Mouse (Mus musculus): ENCODE results near the gene Rnf7. TPM values are rescaled to one million over a fixed set of nuclear protein-coding genes. Genes with fewer than 3 reads are reported as not detected.
"Not testable (repeated sequence)": the region's sequence is repeated elsewhere in the genome, so short reads cannot be mapped to it uniquely, and the experiment has no call there.

The Rnf7 gene
- polyA plus RNA-seq, 1 experiment from 2014 or later: 208 TPM

DNA sequence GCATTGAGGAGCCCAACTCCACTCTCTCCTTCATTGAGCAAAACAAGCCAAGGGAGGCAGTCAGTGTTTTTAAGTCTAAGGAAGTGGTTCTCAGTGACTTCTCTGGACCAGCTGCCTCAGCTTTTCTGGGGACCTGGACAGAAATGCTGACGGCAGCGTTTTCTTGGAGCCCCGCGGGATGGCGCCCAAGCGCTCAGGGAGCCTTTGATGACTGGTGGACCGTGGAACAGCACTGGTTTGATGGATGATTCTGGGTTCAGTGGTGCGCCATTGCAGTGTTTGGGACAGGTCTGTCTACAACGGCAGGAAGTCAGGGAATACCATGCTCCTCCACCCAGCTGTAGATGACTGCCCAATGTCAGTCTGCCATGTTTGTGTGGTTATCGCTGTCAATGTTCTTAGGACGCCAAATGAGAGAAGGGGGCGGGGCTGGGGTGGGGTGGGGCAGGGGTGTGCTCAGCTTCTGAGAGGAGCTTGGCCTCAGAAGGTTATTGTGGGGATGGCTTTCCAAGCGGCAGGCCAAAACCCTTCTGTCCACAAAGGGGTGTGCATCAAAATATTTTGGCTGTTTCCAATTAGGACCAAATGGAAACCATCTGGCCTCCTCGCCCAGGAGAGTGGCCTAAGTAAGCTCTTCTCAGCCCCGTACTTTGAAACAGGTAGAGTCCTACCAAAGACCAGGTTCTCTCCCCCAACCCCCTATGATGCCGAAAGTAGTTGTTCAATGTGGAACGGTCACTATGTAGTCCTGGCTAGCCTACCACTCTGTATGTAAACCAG lies 25.8 kb upstream of the Rnf7 start:
- Histone ChIP-seq H3K4me2 (no peak overlapping the region), H3K36me3 (no peaks in the 10 kb centered on the region), H3K9me3 (peaks cover under 1% of the 10 kb centered on the region; the same call in 1 of the 2 replicates), H3K4me3 (no peak overlapping the region), H3K27me3 (replicated peaks) (no peaks in the 10 kb centered on the region), H3K9ac (no peak overlapping the region), H3K4me1 (no peaks in the 10 kb centered on the region), H3K27ac (replicated peaks) (no peak overlapping the region)
- ATAC-seq (ENCODE audit: extremely low read depth, insufficient number of reproducible peaks, low FRiP score, low TSS enrichment): no peak
- WGBS: 82% methylated on average over 17 of the region's 17 CpGs

- no peaks in the 10 kb centered on the region for H3K4me1 ChIP-seq
- WGBS: 70% methylated on average over 6 of the region's 6 CpGs
- no peak overlapping the region for H3K4me2 ChIP-seq
- no peaks in the 10 kb centered on the region for H3K27me3 ChIP-seq (replicated peaks)
- no peaks in the 10 kb centered on the region for H3K36me3 ChIP-seq
- ATAC-seq (ENCODE audit: extremely low read depth, insufficient number of reproducible peaks, low FRiP score, low TSS enrichment): no peak
- H3K27ac ChIP-seq (replicated peaks): no peak overlapping the region
- no peak overlapping the region for H3K4me3 ChIP-seq
- peaks cover 9% of the 10 kb centered on the region for H3K9me3 ChIP-seq
- no peak overlapping the region for H3K9ac ChIP-seq
Measured at GRCm38 (mm10) chr9:96502856-96503610, 24.6 kb upstream of the Rnf7 start.

GRCm38 (mm10) chr9:96501217-96501616 lies 22.7 kb upstream of the Rnf7 start:
- Histone ChIP-seq H3K9ac (no peak overlapping the region), H3K4me1 (no peaks in the 10 kb centered on the region), H3K9me3 (peaks cover 10% of the 10 kb centered on the region), H3K27me3 (replicated peaks) (no peaks in the 10 kb centered on the region), H3K36me3 (no peaks in the 10 kb centered on the region), H3K4me2 (no peak overlapping the region), H3K4me3 (no peak overlapping the region), H3K27ac (replicated peaks) (no peak overlapping the region)
- no peak for ATAC-seq (ENCODE audit: extremely low read depth, insufficient number of reproducible peaks, low FRiP score, low TSS enrichment)
- WGBS: 57% methylated on average over 7 of the region's 7 CpGs

- peaks cover 5% of the 10 kb centered on the region; the same call in 1 of the 2 replicates for H3K4me1 ChIP-seq
- 21% methylated on average over 3 of the region's 3 CpGs for WGBS
- peaks cover 3% of the 10 kb centered on the region; the same call in 1 of the 2 replicates for H3K9me3 ChIP-seq
- H3K4me2 ChIP-seq: no peak overlapping the region
- H3K36me3 ChIP-seq: no peaks in the 10 kb centered on the region
- ATAC-seq (ENCODE audit: extremely low read depth, insufficient number of reproducible peaks, low FRiP score, low TSS enrichment): no peak
- H3K9ac ChIP-seq: no peak overlapping the region
- no peak overlapping the region for H3K4me3 ChIP-seq
- no peak overlapping the region for H3K27ac ChIP-seq (replicated peaks)
- no peaks in the 10 kb centered on the region for H3K27me3 ChIP-seq (replicated peaks)
Measured at GRCm38 (mm10) chr9:96493212-96493611, 14.7 kb upstream of the Rnf7 start.

DNA sequence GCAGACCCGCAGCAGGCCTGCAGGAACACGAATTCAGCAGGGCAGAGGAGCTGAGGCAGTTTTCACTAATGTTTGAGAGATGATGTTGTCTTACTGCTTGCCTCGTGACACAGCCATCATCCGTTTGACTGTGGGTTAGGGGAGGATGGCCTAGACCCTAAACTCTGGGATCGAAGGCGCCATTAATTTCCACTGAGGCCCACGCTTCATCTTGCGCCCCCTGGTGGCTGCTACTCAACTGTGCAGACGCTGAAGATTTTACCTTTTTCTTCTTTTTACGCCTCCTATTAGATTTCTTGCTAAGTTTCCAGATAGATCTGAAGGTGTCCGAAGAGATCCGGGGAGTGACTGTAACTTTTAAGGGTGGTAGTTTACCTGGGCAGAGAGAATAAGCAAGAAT lies 13.3 kb upstream of the Rnf7 start:
- Histone ChIP-seq H3K9me3 (no peaks in the 10 kb centered on the region), H3K27ac (replicated peaks) (no peak overlapping the region), H3K4me3 (no peak overlapping the region), H3K4me2 (0 out of 2 replicates have a peak overlapping the region, but pooled peaks have one; percentile 18), H3K27me3 (replicated peaks) (no peaks in the 10 kb centered on the region), H3K36me3 (no peaks in the 10 kb centered on the region), H3K4me1 (peaks cover 5% of the 10 kb centered on the region; the same call in 1 of the 2 replicates), H3K9ac (no peak overlapping the region)
- WGBS: 38% methylated on average over 12 of the region's 12 CpGs
- no peak for ATAC-seq (ENCODE audit: extremely low read depth, insufficient number of reproducible peaks, low FRiP score, low TSS enrichment)

DNA sequence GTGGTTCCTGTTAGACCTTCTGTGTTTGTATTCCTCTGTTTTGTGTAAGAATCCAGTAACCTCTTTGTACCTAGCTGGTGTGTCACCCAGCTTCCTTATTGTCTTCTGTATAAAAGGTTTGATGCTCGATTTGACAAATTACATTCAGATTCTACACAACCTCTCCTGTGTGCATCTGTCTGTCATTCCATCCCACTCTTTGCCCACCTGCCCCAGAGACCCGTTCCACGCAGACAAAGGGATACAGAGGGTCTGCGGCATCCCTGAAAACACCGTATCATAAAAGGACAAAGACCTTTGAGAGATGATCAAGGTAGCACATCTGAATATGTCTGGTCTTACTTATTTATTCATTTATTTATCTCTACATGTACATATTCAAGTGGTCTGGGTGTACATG lies 9.4 kb upstream of the Rnf7 start:
- not testable (repeated sequence) for H3K27ac ChIP-seq (replicated peaks); H3K4me3 ChIP-seq; H3K4me2 ChIP-seq; H3K27me3 ChIP-seq (replicated peaks); H3K4me1 ChIP-seq; H3K9me3 ChIP-seq; ATAC-seq (ENCODE audit: extremely low read depth, insufficient number of reproducible peaks, low FRiP score, low TSS enrichment); H3K36me3 ChIP-seq; H3K9ac ChIP-seq
- 89% methylated on average over 5 of the region's 5 CpGs for WGBS

GRCm38 (mm10) chr9:96483648-96484047 lies 5.2 kb upstream of the Rnf7 start:
- no peaks in the 10 kb centered on the region for H3K4me1 ChIP-seq
- no peaks in the 10 kb centered on the region; the same call in 1 of the 2 replicates for H3K27me3 ChIP-seq (replicated peaks)
- no peak overlapping the region for H3K4me3 ChIP-seq
- no peak for ATAC-seq (ENCODE audit: extremely low read depth, insufficient number of reproducible peaks, low FRiP score, low TSS enrichment)
- no peaks in the 10 kb centered on the region for H3K9me3 ChIP-seq
- no peak overlapping the region for H3K4me2 ChIP-seq
- WGBS: 62% methylated on average over 2 of the region's 2 CpGs
- H3K9ac ChIP-seq: no peak overlapping the region
- no peaks in the 10 kb centered on the region for H3K36me3 ChIP-seq
- no peak overlapping the region for H3K27ac ChIP-seq (replicated peaks)

GRCm38 (mm10) chr9:96483028-96483427 lies 4.6 kb upstream of the Rnf7 start:
- no peaks in the 10 kb centered on the region for H3K4me1 ChIP-seq
- no peak overlapping the region for H3K27ac ChIP-seq (replicated peaks)
- H3K4me3 ChIP-seq: no peak overlapping the region
- H3K9me3 ChIP-seq: no peaks in the 10 kb centered on the region
- no peak overlapping the region for H3K9ac ChIP-seq
- no peak for ATAC-seq (ENCODE audit: extremely low read depth, insufficient number of reproducible peaks, low FRiP score, low TSS enrichment)
- no peaks in the 10 kb centered on the region for H3K36me3 ChIP-seq
- 40% methylated on average over 3 of the region's 3 CpGs for WGBS
- no peak overlapping the region for H3K4me2 ChIP-seq
- H3K27me3 ChIP-seq (replicated peaks): no peaks in the 10 kb centered on the region; the same call in 1 of the 2 replicates

- ATAC-seq (ENCODE audit: extremely low read depth, insufficient number of reproducible peaks, low FRiP score, low TSS enrichment): no peak
- Histone ChIP-seq H3K27me3 (replicated peaks) (no peaks in the 10 kb centered on the region), H3K4me2 (no peak overlapping the region), H3K36me3 (peaks cover 65% of the 10 kb centered on the region), H3K4me1 (peaks cover 26% of the 10 kb centered on the region), H3K9ac (no peak overlapping the region), H3K27ac (replicated peaks) (no peak overlapping the region), H3K4me3 (no peak overlapping the region), H3K9me3 (no peaks in the 10 kb centered on the region)
- 84% methylated on average over 3 of the region's 3 CpGs for whole genome bisulfite sequencing
Measured at GRCm38 (mm10) chr9:96472356-96472755, 6.1 kb downstream of the Rnf7 start.

GRCm38 (mm10) chr9:96471681-96472080 lies 6.8 kb downstream of the Rnf7 start:
- not testable (repeated sequence) for H3K9ac ChIP-seq; ATAC-seq (ENCODE audit: extremely low read depth, insufficient number of reproducible peaks, low FRiP score, low TSS enrichment); H3K4me2 ChIP-seq; H3K4me3 ChIP-seq; H3K27me3 ChIP-seq (replicated peaks); H3K9me3 ChIP-seq; H3K27ac ChIP-seq (replicated peaks)
- H3K4me1 ChIP-seq: peaks cover 19% of the 10 kb centered on the region
- WGBS: 88% methylated on average over 4 of the region's 4 CpGs
- peaks cover 72% of the 10 kb centered on the region for H3K36me3 ChIP-seq

DNA sequence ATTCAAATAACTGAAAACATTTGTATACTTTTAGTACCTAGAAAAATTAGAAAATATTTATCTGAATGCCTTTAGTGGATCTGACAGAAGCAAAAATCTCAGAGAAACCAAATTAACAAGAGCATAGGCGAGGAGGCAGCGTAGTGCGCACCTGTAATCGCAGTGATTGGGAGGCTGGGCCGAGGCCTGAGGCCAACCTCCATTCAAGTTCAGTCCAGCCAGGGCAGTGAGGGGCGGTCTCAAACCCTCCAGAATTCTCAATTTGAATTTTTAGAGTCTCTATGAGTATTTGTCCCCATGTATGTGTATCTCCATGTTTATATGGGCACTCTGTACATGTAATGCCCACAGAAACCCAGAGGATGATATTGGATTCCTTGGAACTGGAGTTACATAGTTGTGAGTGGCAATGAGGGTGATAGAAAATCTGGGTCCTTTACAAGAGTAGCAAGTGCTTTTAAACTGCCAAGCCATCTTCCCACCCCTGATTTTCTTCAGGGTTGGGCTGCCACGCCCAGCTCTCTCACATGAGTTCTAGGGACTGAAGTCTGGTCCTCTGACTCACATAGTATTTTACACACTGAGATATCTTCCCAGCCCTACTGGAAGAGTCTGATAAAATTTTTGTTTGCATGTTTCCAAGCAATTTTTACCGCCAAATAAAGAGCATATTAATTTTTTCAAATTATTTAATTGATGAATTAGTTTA lies 8.1 kb downstream of the Rnf7 start:
- Histone ChIP-seq H3K4me1 (peaks cover 10% of the 10 kb centered on the region), H3K4me2 (no peak overlapping the region), H3K4me3 (no peak overlapping the region), H3K9me3 (no peaks in the 10 kb centered on the region), H3K9ac (no peak overlapping the region), H3K27ac (replicated peaks) (no peak overlapping the region), H3K36me3 (peaks cover 74% of the 10 kb centered on the region), H3K27me3 (replicated peaks) (no peaks in the 10 kb centered on the region)
- no peak for ATAC-seq (ENCODE audit: extremely low read depth, insufficient number of reproducible peaks, low FRiP score, low TSS enrichment)
- WGBS: 93% methylated on average over 8 of the region's 8 CpGs
